Mouse (Mus musculus): ENCODE measurements around the gene Clec4a3. TPM values are rescaled to one million over a fixed set of nuclear protein-coding genes. Genes with fewer than 3 reads are reported as not detected.

The Clec4a3 gene
- 1.1 TPM for polyA plus RNA-seq (2017; shearing (Covaris generic))

GRCm38 (mm10) chr6:122952401-122952800, at the start of gene Clec4a3:
TSS of gene Clec4a3 (plus strand) at chr6:122952515.

GRCm38 (mm10) chr6:122921451-122921850, 30.9 kb upstream of the Clec4a3 start, which contains the start of gene Clec4a1:
TSS of gene Clec4a1 (plus strand) at chr6:122921848.

GRCm38 (mm10) chr6:122989876-122990437, 37.6 kb downstream of the Clec4a3 start, which contains the start of gene Clec4a4:
TSS of gene Clec4a4 (plus strand) at chr6:122990367.

Other genes with a start within 250 kb of the Clec4a3 start
- gene Nanog, start 245.0 kb upstream of the Clec4a3 start, polyA plus RNA-seq (2017; shearing (Covaris generic)), result not detected
- 123 TPM for gene Slc2a3, start 150.9 kb upstream of the Clec4a3 start, polyA plus RNA-seq (2017; shearing (Covaris generic))
- gene Foxj2, start 132.6 kb upstream of the Clec4a3 start, polyA plus RNA-seq (2017; shearing (Covaris generic)), result 7.4 TPM
- gene C3ar1, start 96.4 kb upstream of the Clec4a3 start, polyA plus RNA-seq (2017; shearing (Covaris generic)), result 0.10 TPM
- 33.7 TPM for gene Necap1, start 78.0 kb upstream of the Clec4a3 start, polyA plus RNA-seq (2017; shearing (Covaris generic))
- 1.1 TPM for gene Clec4a1, start 30.7 kb upstream of the Clec4a3 start, polyA plus RNA-seq (2017; shearing (Covaris generic))
- not detected for gene Clec4a4, start 37.9 kb downstream of the Clec4a3 start, polyA plus RNA-seq (2017; shearing (Covaris generic))
- gene Clec4b1, start 97.4 kb downstream of the Clec4a3 start, polyA plus RNA-seq (2017; shearing (Covaris generic)), result 0.59 TPM
- 0.31 TPM for gene Clec4a2, start 153.9 kb downstream of the Clec4a3 start, polyA plus RNA-seq (2017; shearing (Covaris generic))
- not detected for gene Clec4b2, start 220.4 kb downstream of the Clec4a3 start, polyA plus RNA-seq (2017; shearing (Covaris generic))

All from activated CD4-positive, CD25-positive, alpha-beta regulatory T cell, adult 9 weeks (primary cell).